Mouse (Mus musculus) ES-E14 (cell line): Measurements from ENCODE around the gene Acot1. TPM values are rescaled to one million over a fixed set of nuclear protein-coding genes. Genes with fewer than 3 reads are reported as not detected.
"Not testable (repeated sequence)": the region's sequence is repeated elsewhere in the genome, so short reads cannot be mapped to it uniquely, and the experiment has no call there.

Source experiments
- DNase-seq: peaks from one replicate; pipeline ENCODE4 v3.0.0-alpha.2; 2013; ENCODE audit warnings: low read depth, low spot score
- H3K27ac ChIP-seq: 2 replicates; pipeline ENCODE4 v1.5.1; 2012; ENCODE audit warnings: low read depth, mild to moderate bottlenecking, low read length, moderate library complexity, mixed read lengths; ENCODE audit not compliant: poor library complexity, insufficient read depth, severe bottlenecking
- H3K36me3 ChIP-seq: 2 replicates; pipeline ENCODE4 v1.6.1; 2012; ENCODE audit warnings: mild to moderate bottlenecking, low read length, moderate library complexity, mixed read lengths; ENCODE audit not compliant: control insufficient read depth, poor library complexity, insufficient read depth, severe bottlenecking
- H3K4me1 ChIP-seq, 2 experiments: fragments of 150-350 bp in 1 of 2; sonication (generic) in 1 of 2; 2 replicates each; pipeline ENCODE4 v1.6.1; 2012; ENCODE audit warnings: low read length in 2 of 2, mild to moderate bottlenecking in 1 of 2, mixed read lengths in 1 of 2; ENCODE audit not compliant: control insufficient read depth in 2 of 2, insufficient read depth in 2 of 2, poor library complexity in 1 of 2
- H3K4me3 ChIP-seq, 2 experiments: fragments of 150-350 bp in 1 of 2; sonication (generic) in 1 of 2; 2 replicates each; pipeline ENCODE4 v1.5.1; 2012; ENCODE audit warnings: low read length in 2 of 2, low read depth in 1 of 2, mild to moderate bottlenecking in 1 of 2, mixed read lengths in 1 of 2; ENCODE audit not compliant: insufficient read depth in 1 of 2, poor library complexity in 1 of 2, severe bottlenecking in 1 of 2
- H3K9ac ChIP-seq: 2 replicates; pipeline ENCODE4 v1.6.1; 2012; ENCODE audit warnings: low read depth, mild to moderate bottlenecking, low read length, mixed read lengths; ENCODE audit not compliant: poor library complexity, insufficient read depth, severe bottlenecking
- H3K9me3 ChIP-seq: fragments of 150-350 bp; sonication (generic); 2 replicates; pipeline ENCODE4 v1.6.1; 2012; ENCODE audit warnings: low read depth, mild to moderate bottlenecking, low read length; ENCODE audit not compliant: control insufficient read depth, insufficient read depth
- CHD2 ChIP-seq: IDR thresholded peaks from 2 replicates; pipeline ENCODE4 v1.6.1; 2014; ENCODE audit warnings: mild to moderate bottlenecking, low read depth, low read length, inconsistent platforms
- HCFC1 ChIP-seq: IDR thresholded peaks from 2 replicates; pipeline ENCODE4 v1.6.1; 2012; ENCODE audit warnings: low read length, inconsistent platforms, borderline replicate concordance; ENCODE audit not compliant: insufficient read depth
- MAFK ChIP-seq: IDR thresholded peaks from 2 replicates; pipeline ENCODE4 v1.6.1; 2014; ENCODE audit warnings: mild to moderate bottlenecking, low read depth, low read length, inconsistent platforms; ENCODE audit not compliant: insufficient read depth
- ZC3H11A ChIP-seq: IDR thresholded peaks from 2 replicates; pipeline ENCODE4 v1.6.1; 2012; ENCODE audit warnings: low read depth, mild to moderate bottlenecking, inconsistent platforms, low read length, borderline replicate concordance
- ZNF384 ChIP-seq: IDR thresholded peaks from 2 replicates; pipeline ENCODE4 v1.6.1; 2012; ENCODE audit warnings: low read depth, low read length, inconsistent platforms
- in situ Hi-C, 2 experiments: fragments of 600-800 bp; cut with MboI; formaldehyde crosslinking; loops; one replicate each; pipeline ENCODE4 v1.15.1; 2025; ENCODE audit warnings: low sequenced_read_pairs in 2 of 2, inconsistent platforms in 1 of 2; ENCODE audit not compliant: unreplicated experiment in 2 of 2
- total RNA-seq: library from RNA; depleted of rRNA; stranded (reverse); fragments of 300-350 nt; gene quantifications from 2 replicates; pipeline ENCODE4 v1.2.3, GENCODE M21; 2012

The Acot1 gene
- total RNA-seq, 1 experiment: 10.2 TPM

- Histone ChIP-seq H3K4me1 (peaks cover 1 to 5% of the 10 kb centered on the region in 2 experiments; a peak in 1 of 4 replicates), H3K9ac (no peak overlapping the region), H3K9me3 (no peaks in the 10 kb centered on the region), H3K27ac (no peak overlapping the region), H3K4me3 (no peak overlapping the region), H3K36me3 (no peaks in the 10 kb centered on the region)
- no peak for DNase-seq
- TF ChIP-seq HCFC1: no peak
- in situ Hi-C loops: loop anchor here (5.0 kb wide), 2 partner anchors 1718 to 1728 kb away; no protein-coding TSS in a partner anchor
These were observed 19.9 kb upstream of the Acot1 start for GRCm38 (mm10) chr12:83989378-83989777.

GRCm38 (mm10) chr12:83997221-83997620, 12.1 kb upstream of the Acot1 start:
- in situ Hi-C loops: no loop called here
- Histone ChIP-seq H3K27ac (no peak overlapping the region), H3K36me3 (no peaks in the 10 kb centered on the region), H3K4me3 (no peak overlapping the region), H3K4me1 (no peaks in the 10 kb centered on the region; a peak in 1 of 4 replicates), H3K9ac (no peak overlapping the region), H3K9me3 (no peaks in the 10 kb centered on the region)
- DNase-seq: no peak
- TF ChIP-seq HCFC1: no peak
- TF ChIP-seq ZNF384: no peak
- no peak for TF ChIP-seq CHD2
- no peak for TF ChIP-seq ZC3H11A

GRCm38 (mm10) chr12:83998341-83999107, 10.8 kb upstream of the Acot1 start:
- no peak overlapping the region for H3K9ac ChIP-seq
- in situ Hi-C loops: no loop called here
- H3K9me3 ChIP-seq: peaks cover 2% of the 10 kb centered on the region; the same call in 1 of the 2 replicates
- DNase-seq: no peak
- H3K4me1 ChIP-seq: no peaks in the 10 kb centered on the region; a peak in 1 of 4 replicates
- H3K4me3 ChIP-seq: no peak overlapping the region
- no peak for TF ChIP-seq CHD2
- no peak for TF ChIP-seq MAFK
- no peak for TF ChIP-seq HCFC1
- no peak for TF ChIP-seq ZC3H11A
- TF ChIP-seq ZNF384: no peak
- H3K36me3 ChIP-seq: no peaks in the 10 kb centered on the region
- no peak overlapping the region for H3K27ac ChIP-seq

GRCm38 (mm10) chr12:83999237-83999636, 10.1 kb upstream of the Acot1 start:
- H3K4me1 ChIP-seq, H3K9ac ChIP-seq, in situ Hi-C loops, H3K9me3 ChIP-seq, DNase-seq, H3K27ac ChIP-seq, H3K4me3 ChIP-seq, H3K36me3 ChIP-seq: not testable (repeated sequence)

- in situ Hi-C loops: no loop called here
- Histone ChIP-seq H3K9ac (no peak overlapping the region), H3K9me3 (peaks cover 2% of the 10 kb centered on the region; the same call in 1 of the 2 replicates), H3K36me3 (no peaks in the 10 kb centered on the region), H3K4me3 (no peak overlapping the region), H3K27ac (no peak overlapping the region), H3K4me1 (no peaks in the 10 kb centered on the region; a peak in 1 of 4 replicates)
- TF ChIP-seq ZC3H11A: no peak
- no peak for TF ChIP-seq ZNF384
- no peak for TF ChIP-seq CHD2
- no peak for TF ChIP-seq MAFK
- no peak for TF ChIP-seq HCFC1
- DNase-seq: no peak
These were observed 8.9 kb upstream of the Acot1 start for GRCm38 (mm10) chr12:84000418-84000817.
